Mouse (Mus musculus) heart, postnatal 4 days (tissue): ENCODE data around the gene Pax1. TPM values are rescaled to one million over a fixed set of nuclear protein-coding genes. Genes with fewer than 3 reads are reported as not detected.

Experiments
- DNase-seq: peaks from one replicate; pipeline ENCODE4 v3.0.0; 2021
- total RNA-seq, 2 experiments: library from RNA; stranded (reverse); gene quantifications; 2 replicates each; pipeline ENCODE4 v1.2.3; 2021

Gene Pax1
- total RNA-seq, result not detected

DNA sequence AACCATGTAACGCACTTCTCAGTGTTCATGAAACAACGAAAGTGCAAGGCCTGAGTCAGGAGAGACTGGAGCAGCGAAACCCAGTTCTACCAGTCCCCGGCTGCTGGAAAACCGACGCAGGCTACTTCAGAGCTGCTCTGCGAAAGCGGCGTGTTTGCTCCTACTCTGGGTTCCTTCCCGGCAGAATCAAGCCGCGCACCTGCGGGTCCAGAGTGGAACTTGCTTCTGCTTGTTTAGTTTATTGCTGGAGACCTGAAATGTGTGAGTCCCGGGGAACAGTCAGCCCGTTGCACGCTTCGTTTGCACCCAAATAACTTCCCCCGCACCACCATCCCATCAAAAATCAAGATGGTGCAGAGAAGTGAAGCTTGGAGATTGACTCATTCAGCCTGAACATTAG is at the start of gene Pax1:
Gene Pax1 (plus strand): TSS at position 345 of the 400 bp plus-strand sequence.
- DNase-seq, result no peak

- DNase-seq, result peak; percentile 22
These were observed 40.7 kb upstream of the Pax1 start for GRCm38 (mm10) chr2:147321036-147321435.

- no peak for DNase-seq
These were observed 36.5 kb upstream of the Pax1 start for GRCm38 (mm10) chr2:147325178-147325577.

GRCm38 (mm10) chr2:147332731-147333130 is 29.0 kb upstream of the Pax1 start:
- DNase-seq, result no peak

DNA sequence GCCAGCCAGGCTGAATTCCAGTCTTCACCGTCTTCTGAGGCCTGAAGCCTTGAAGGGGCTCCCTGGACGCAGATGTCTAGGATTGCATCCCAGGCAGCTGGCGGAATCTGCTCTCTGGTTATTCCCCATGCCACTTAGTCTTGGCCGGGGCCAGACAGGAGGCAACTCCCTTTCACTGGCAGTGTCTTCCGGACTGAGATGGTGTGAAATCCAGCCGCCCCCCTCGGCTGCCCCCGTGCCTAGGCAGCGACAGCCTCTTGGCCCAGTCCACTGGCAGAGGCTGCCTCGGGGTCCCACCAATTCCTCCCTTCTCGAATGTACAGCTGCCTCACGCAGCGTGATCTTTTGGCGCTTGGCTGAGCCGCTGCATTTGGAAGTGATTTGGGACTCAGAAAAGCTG is 23.0 kb upstream of the Pax1 start:
- no peak for DNase-seq

- no peak for DNase-seq
These were observed 21.9 kb upstream of the Pax1 start for GRCm38 (mm10) chr2:147339796-147340195.

- peak; percentile 8 for DNase-seq
These were observed 19.5 kb upstream of the Pax1 start for GRCm38 (mm10) chr2:147342198-147342597.

- DNase-seq, result no peak
These were observed 2.0 kb upstream of the Pax1 start for GRCm38 (mm10) chr2:147359716-147360115.

- no peak for DNase-seq
These were observed 1.3 kb upstream of the Pax1 start for GRCm38 (mm10) chr2:147360401-147360800.

- no peak for DNase-seq
These were observed 869 bp upstream of the Pax1 start for GRCm38 (mm10) chr2:147360856-147361255.

- peak; percentile 75 for DNase-seq
These were observed 591 bp downstream of the Pax1 start for GRCm38 (mm10) chr2:147362316-147362715.

DNA sequence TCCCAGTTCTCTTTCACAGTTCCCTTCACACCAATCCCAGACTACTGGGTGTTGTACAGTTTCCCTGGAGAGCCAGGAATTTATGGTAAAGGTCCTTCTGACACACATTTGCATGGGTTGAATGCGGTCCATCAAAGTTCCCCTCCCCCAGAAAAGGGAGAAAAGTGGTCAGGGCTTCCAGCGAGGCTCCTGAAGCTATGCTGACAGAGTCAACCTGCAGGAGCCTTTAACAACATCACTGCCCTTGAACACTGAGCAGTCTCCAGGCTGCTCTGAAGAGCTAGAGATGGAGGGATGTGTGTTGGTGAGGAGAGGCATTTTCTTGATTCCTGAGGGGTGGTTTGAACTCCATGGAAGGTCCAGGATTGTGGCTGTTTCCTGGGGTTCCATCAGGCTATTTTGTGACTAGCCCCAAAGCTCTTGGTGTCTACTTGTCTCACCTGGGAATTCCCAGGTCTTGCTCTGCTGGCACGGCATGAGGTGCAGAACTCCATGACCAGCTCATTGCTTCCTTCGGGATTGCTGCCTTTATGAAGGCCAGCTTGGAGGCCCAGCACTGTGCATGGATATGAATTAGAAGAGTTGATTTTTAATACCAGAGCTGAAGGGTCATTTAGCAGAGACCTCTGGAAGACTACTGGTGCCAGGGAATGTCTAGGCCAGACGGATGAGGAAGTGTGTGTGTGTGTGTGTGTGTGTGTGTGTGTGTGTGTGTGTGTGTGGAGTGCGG is 1.8 kb downstream of the Pax1 start:
- DNase-seq, result no peak

- no peak for DNase-seq
These were observed 2.5 kb downstream of the Pax1 start for GRCm38 (mm10) chr2:147364198-147364597.

DNA sequence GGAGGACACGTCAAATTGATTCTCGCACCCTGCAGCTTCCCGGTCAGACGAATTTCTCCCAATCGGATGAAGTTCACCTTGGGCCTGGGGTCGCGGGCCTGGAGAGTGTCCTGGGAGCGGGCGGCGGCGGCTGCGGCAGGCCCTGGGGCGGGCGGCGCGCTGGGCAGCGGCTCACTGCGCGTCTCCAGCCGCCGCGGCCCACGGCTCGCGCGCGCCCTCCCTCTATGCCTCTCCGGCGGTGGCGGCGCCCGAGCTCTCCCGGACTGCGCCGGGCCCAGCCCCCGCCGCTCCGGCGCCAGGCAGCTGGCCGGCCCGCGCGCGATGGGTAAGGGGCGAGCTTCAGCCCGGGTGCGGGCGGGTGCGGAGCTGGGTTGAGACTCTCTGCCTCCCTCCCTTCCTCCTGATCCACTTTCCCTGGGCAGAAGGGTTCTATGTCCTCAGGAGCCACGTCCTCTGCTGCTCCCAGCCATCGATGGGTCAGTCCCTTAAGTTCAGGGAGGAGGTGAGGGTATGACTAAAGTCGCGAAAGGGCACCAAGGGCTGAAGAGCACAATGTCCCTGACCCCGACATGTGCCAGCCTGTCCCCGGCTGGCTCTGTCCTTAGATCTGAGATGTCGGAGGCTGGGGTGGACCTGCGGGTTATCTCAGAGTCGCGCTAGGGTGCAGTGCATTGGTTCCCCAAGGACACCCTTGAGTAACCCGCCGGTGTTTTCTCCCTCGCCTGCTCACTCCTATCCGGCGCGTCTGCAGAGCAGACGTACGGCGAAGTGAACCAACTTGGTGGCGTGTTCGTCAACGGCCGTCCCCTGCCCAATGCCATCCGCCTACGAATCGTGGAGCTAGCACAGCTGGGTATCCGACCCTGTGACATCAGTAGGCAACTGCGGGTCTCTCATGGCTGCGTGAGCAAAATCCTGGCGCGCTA is 3.5 kb downstream of the Pax1 start:
- DNase-seq, result no peak

GRCm38 (mm10) chr2:147365908-147366630 is 4.3 kb downstream of the Pax1 start:
- no peak for DNase-seq

DNA sequence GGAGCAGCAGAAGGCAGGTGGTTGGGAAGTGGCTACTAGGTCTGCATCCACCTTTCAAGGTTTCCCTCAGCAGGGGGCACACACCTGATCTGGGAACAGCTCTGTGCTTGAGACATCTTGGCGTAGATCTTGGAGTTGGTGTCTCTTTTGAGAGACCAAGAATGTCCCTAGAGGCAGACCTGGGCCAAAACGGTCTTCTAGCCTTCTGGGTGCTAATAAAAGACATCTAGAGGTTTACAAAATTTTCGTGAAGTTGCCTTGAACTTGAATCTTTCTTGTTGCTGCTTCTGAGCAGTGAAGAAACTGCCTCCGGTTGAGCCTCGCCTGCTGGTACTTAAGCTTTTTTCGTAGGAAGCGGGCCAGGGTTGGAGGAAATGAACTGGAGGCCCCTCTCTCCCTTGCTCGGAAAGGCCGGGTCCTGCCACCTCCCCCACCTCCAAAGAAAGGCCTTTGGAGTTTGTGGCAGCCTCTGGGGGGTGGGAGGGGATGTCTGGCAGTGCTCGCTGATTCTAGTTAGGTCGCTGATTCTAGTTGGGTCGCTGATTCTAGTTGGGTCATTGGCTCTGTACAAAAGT is 5.6 kb downstream of the Pax1 start:
- DNase-seq, result no peak

DNA sequence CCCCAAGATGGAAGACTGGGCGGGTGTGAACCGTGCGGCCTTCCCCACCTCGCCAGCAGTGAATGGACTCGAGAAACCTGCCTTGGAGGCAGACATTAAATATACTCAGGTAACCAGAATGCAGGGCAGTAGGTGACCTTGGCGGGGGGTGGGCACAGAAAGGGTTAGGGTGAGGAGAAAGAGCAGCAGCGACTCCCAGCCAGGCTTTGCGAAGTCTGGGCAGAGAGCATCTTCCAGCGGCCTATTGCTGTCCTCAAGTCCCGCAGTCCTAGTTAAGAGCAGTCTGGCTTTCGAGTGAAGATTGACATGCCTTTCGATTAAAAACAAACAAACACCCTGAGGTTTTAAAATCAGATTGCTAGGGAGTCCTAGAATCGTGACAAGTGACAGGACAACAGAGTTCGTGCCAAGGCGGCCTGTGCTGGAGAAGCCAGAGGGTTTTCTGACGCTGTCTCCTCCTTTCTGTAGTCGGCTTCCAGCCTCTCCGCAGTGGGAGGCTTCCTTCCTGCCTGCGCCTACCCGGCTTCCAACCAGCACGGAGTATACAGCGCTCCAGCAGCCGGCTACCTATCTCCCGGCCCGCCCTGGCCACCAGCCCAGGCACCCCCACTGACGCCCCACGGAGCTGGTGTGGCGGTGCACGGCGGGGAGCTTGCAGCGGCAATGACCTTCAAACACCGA is 6.3 kb downstream of the Pax1 start:
- DNase-seq, result peak; percentile 22

- no peak for DNase-seq
These were observed 7.8 kb downstream of the Pax1 start for GRCm38 (mm10) chr2:147369561-147369960.

- DNase-seq, result no peak
These were observed 8.4 kb downstream of the Pax1 start for GRCm38 (mm10) chr2:147370091-147370490.

GRCm38 (mm10) chr2:147371289-147371688 is 9.6 kb downstream of the Pax1 start:
- no peak for DNase-seq

DNA sequence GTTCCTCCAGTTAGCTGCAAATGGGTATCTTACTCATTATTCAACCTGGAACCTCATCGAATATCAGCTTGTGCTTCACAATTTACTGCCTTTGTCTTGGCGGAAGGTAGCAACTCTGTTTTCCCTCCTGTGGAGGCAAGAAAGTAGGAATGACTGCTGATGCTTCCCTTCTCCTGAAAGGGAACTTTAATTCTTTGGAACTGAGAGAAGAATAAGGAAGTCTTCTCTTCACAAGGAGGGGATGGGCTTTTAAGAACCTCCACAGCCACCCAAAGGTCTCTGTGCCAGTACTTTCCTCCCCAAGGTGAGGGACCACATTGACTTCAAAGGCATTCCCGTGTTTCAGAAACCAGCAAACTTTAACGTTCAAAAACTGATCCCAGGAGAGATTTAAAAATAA is 10.1 kb downstream of the Pax1 start:
- no peak for DNase-seq
